Mouse (Mus musculus) gastrocnemius, adult 18-20 months (tissue): Measurements from ENCODE around the gene Tssc4. TPM values are rescaled to one million over a fixed set of nuclear protein-coding genes. Genes with fewer than 3 reads are reported as not detected.

ENCODE experiments used
- DNase-seq: peaks from one replicate; pipeline ENCODE4 v3.0.0; 2021; ENCODE audit warnings: low spot score
- total RNA-seq, 2 experiments: library from RNA; stranded (reverse); gene quantifications; 2 replicates each; pipeline ENCODE4 v1.2.3; 2021

The Tssc4 gene
- total RNA-seq, 2 experiments from 2014 or later = 6.7 to 8.0 TPM

DNA sequence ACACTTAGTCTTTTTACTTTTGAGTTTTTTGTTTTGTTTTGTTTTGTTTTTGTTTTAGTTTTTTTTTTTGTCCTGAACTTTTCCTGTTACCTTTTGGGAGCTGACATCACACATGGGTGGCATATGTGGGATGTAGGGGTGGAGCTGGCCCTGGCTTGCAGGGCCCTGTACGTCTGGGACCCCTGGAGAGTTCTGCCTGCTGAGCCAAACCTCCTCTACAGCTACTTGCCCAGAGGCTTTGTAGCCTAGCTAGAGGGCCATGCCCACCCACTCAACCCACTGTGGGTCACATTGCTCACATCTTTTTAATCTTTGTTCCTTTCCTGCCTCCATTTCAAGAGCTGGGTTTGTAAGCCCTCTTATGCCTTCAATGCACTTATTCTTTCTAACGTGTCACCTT lies 1.6 kb upstream of the Tssc4 start:
- no peak for DNase-seq

- DNase-seq = no peak
Observed at GRCm38 (mm10) chr7:143067897-143068296, 1.2 kb upstream of the Tssc4 start.

DNA sequence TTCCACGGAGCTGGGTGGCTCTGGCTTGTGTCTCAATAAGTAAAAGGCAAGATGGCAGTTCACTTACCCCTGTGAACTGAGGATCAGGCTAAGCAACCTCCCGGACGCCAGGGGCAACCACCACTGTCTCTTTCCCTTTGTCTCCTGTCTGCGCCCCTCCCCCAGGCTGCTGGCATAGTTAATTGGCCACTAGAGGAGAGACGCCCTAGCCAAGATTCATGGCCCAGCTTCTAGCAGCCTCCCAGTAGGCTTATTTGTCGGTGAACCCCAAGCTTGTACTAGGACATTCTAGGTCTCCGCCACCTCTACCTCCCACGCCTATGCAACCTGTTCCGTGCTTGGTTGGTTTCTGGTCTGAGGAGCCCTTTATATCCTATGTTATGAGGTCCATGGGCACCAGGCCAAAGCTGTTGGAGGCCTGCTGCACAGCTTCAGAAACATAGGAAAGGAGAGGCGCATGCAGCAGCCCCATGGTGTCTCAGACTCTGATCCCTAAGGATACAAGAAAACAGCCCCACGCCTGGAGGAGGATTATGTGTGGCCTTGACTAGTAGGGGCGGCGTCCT lies 650 bp upstream of the Tssc4 start:
- DNase-seq = no peak

GRCm38 (mm10) chr7:143069751-143070400 lies 827 bp downstream of the Tssc4 start:
- no peak for DNase-seq

GRCm38 (mm10) chr7:143070506-143071070 lies 1.5 kb downstream of the Tssc4 start:
- DNase-seq = no peak

GRCm38 (mm10) chr7:143072605-143073004 lies 3.6 kb downstream of the Tssc4 start:
- no peak for DNase-seq

DNA sequence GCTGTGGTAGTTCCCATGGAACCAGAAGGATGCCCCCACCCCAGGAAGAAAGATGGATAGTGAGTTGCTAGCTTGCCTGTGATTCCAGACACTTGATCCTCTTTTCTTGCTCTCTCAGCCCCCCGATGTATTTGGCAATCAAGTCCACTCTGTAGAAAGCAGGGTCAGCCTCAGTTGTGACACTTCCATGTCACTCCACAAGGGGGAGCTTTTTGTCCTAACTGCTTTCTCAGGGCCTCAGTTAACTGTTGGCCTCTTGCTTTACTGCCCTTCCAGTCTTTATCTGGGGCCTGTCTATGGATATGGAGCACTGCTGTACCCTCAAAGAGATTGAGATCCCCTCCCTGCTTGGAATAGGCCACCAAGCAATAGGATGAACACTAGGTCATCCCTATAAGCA lies 4.0 kb downstream of the Tssc4 start:
- DNase-seq = no peak

DNA sequence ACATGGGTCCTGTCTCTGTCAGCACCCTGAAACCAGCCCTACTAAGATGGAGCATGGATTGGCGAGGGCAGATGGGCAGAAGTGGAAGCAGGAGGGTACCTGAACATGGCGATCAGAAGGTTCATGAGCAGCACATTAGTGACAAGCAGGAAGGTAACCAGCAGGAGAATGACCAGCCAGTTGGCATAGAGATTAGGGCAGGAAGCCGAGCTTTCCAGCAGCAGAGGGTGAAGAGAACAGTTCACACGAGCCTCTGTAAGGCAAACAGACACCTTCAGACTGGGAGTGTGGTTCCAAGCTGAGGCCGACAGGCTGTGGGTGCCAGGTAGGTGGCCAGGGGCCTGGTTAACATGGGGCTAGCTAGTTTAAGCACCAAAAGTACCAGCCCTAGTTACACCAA lies 6.3 kb downstream of the Tssc4 start:
- no peak for DNase-seq

GRCm38 (mm10) chr7:143077351-143077750 lies 8.3 kb downstream of the Tssc4 start:
- no peak for DNase-seq

DNA sequence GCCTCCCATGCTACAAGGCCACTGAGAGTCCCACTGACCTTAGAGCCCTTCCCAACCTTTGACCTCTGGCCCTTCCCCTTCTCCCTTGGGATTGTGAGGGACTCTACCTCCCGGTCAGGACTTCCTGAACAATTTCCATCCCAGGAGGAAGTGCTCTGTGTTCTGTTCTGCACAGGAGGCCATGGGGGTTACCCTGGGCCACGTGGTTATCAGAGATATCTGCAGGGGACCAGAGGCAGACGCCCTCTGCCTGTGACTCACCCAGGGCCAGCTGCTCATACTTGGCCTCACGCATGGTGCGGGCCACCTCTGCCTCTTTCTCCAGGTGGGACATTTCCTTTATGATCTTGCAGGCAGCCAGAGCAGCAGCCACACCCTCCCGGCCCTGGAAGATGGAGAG lies 13.0 kb downstream of the Tssc4 start:
- DNase-seq = no peak

- DNase-seq = no peak
Observed at GRCm38 (mm10) chr7:143083708-143084107, 14.7 kb downstream of the Tssc4 start.

DNA sequence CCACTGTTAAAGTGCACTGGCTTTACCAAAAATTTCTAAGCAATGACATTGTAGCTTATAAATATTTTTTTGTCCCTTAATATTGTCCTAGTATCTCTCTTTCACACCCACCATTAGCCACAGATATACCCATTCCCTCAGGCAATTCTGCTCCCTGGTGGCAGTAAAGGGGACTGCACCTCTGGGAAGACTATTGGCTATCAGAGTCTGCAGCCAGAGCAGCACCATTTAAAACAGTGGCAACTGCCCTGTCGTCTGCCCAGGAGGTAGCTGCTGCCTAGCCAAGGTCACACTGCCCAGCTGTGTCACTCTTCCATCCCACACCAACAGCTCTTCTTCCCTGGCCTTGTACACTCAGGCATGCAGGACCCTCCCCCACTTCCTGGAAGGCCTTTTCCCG lies 17.3 kb downstream of the Tssc4 start:
- DNase-seq = peak; percentile 79

DNA sequence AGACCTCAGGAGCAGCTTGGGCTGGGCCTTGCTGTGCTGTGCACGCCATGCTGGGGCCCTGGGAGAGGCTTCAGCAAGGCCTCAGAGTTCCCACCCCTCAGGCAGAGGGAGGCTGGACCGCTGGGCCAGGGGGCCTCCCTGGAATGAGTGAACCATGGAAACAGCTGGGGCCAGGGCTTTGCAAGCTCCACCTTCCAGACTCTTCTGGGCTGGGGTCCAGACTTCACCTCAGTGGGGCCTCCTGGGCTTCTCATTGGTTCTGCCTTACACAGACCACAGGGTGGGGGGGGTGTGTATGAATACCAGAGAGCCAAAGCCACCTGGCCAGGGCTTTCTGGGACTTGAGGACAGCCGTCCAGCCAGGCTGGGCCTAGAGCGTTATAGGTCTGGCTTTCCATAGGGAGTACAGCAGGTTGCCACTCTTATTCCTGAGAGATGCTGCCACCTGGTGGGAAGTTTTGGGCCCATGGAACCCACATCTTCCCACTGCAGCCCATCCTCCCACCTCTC lies 18.1 kb downstream of the Tssc4 start:
- no peak for DNase-seq

DNA sequence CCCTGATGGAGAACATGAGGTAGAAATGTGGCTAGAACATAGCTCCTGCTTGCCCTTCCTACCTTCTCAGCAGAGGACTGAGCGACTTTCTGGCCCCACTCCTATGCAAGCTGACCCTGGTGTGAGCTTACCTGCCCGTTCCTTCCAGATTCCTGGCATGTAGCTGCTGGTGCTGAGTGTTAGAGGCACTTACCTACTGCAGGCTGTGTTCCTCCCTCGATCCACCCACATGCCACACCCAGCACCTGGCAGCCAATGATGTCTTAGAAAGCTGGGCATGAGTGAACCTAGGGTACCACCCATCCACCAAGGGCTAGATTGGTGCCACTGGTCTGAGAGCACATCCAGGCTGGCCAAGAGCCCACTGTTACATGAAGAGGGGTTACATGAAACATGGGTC lies 24.8 kb downstream of the Tssc4 start:
- DNase-seq = no peak

GRCm38 (mm10) chr7:143094592-143095553 lies 25.8 kb downstream of the Tssc4 start, which contains the start of gene Trpm5:
Trpm5 (minus strand) TSS chr7:143094642.
- peak; percentile 72 for DNase-seq

DNA sequence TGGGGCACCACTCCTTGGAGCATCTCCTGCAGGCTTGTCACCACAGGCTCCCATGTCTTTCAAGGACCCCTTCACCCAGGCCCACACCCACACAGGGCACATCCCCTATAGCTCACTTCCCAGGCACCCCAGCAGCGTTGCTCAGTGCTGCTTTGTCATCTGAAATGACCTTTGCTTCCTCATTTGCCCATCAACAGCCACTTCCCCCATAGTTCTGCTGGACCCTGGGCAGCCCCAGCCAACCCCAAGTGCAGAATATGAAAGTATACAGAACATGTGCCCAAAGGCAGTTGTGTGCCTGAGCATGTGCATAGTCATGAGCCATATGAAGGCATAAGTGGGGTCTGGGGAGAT lies 26.5 kb downstream of the Tssc4 start:
- DNase-seq = no peak

DNA sequence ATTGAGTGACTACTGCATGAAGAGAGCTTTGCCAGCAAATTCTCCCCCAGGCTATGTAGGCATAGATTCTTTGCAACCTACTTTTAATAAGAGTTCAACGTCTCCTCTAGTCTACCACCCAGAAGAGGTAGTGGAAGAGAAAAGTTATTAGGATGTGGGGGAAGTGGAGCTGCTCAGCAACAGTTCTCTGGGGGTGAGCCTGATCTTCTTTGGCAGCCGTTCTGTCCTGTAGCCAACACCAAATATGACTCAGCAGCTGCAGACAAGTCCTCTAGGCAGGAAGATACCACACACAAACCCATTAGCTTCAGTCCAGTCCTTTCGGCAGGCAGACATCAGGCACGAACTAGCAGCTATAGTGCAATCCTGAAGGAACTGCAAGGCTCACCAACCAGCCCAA lies 31.7 kb downstream of the Tssc4 start:
- peak; percentile 48 for DNase-seq

DNA sequence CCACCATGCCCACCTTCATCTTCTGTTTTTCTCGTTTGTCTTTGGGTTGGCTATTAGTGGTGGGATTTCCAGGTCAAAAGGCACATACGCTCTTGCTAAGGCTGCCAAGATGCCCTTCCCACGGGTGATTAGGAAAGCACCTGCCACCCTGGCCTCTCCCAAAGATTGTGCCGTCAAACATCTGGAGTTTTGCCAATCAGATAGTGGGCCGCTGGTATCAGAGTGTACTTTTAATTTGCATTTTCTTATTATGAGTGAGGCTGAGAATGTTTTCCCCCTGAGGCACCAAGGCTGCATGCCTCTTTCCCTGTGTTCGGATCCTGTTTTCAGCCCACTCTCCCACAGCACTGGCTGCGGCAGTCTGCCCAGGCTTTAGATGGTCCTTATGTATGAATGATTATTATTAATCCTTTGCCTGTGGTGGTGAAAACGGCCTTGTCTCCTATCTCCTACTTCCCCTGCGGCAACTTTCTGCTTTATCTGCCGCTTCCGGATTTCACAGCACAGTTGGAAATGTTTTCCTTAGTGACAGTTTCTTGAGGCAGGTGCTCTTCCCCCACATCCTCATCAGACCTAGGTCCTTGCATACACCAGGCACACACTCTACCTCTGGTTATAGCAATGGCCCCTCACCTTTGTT lies 36.3 kb downstream of the Tssc4 start:
- no peak for DNase-seq

DNA sequence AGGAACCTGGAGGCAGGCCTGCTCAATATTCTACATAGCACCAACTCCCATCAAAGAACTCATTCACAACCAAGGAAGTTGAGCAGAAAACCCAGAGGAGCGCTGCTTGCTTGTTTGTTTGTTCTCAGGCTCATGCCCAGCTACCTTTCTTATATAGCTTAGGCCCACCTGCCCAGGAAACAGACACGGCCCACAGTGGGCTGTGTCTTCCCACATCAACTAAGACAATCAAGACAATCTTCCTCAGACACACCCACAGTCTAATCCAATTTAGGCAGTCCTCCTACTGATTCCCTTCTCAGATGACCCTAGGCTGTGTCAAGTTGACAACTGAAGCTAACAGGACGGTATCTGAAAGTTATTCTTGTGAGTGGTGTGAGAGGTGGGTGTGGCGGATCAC lies 37.0 kb downstream of the Tssc4 start, which contains the start of gene Kcnq1:
TSS of gene Kcnq1 (plus strand) at position 301 of the 400 bp plus-strand sequence.
- no peak for DNase-seq

DNA sequence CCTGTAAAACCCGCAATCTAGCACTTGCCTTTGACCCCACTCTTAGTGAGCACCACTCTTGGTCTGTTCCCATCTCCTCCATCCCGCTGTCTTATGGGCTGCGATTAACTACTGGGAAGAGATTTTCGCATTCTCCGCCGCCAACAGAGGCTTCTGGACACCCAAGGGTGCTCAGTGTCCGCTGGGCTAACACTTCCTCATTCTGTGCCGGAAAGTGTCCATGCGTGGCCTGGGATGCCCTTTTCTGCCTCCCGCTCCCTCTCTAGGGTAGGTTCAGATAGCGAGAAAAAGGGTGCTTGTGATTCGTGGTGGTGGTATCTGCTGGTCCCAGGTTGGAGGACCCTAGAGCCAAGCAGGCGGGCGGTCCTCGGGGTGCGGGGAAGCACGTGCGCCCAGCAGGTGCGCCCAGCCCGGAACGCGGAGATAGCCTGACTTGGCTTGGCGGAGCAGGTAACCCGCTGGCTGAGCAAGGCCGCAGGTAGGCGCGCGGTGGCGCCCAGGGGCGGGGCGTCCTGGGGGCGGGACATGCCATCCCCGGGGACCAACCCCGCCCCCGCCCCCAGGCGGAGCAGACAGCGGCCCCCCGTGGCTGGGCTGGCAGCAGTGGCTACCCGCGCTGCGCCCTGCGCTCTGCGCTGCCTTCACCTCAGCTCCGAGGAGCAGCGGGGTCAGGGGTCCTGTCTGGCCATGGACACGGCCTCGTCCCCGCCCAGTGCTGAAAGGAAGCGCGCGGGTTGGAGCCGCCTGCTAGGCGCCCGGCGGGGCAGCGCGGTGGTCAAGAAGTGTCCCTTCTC lies 37.8 kb downstream of the Tssc4 start:
- DNase-seq = no peak

- DNase-seq = no peak
Observed at GRCm38 (mm10) chr7:143108200-143108599, 39.2 kb downstream of the Tssc4 start.
